Mouse (Mus musculus) layer of hippocampus, adult 9-10 months (tissue): ENCODE results near the gene Parp6.

ENCODE experiments used
- DNase-seq: peaks from one replicate; pipeline ENCODE4 v3.0.0; 2022; ENCODE audit warnings: low spot score

Gene Parp6

DNA sequence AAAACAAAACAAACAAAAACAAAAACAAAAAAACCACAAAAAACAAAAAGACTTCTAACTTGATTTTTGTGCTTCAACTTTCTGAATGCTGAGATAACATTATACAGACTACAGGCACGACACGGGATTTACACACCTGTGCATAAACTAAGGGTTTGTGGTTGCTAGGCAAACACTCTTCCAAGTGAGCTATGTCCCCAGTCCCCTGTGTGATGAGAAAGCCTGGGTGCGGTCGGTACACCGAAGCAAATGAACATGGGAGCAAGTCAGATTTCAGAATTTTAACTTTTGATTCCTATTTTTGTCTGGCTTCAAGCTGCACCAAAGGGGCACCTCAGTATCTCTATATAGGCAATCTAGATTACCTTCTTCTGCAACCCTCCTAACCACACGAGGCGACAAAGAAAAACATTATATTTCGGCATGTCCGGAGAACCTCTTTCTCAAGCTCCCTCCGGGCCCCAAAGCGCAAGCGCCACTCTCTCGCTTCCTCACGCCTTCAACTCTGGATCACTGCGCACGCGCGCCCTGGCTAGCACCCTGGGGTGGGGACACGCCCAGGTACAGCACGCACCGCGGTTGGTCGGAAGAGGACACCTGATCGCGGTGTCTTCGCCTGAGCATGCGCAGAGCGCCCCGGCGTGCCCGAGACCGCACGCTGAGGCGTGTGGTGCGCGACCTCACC is at the start of gene Parp6:
Gene Parp6, plus strand, starts transcription at position 663 of the 685 bp plus-strand sequence.
- peak; percentile 96 for DNase-seq

DNA sequence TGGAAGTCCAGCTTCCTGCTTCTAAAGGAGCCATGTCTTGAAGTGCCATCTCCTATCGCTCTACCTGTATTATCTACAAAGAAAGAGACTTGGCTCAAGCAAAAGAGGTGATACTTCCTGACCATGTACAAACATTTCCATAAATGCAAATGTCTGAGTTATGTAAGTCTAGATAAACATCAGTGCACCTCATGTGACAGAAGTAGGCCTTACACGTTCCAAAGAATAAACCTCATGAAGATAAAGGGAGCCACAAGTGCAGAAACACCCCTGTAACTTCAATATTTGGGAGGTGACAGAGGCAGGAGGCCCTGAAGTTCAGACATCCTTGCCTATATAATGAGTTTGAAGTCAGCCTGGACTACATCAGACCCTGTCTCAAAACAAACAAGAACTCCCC is 45.2 kb upstream of the Parp6 start:
- DNase-seq, result no peak

DNA sequence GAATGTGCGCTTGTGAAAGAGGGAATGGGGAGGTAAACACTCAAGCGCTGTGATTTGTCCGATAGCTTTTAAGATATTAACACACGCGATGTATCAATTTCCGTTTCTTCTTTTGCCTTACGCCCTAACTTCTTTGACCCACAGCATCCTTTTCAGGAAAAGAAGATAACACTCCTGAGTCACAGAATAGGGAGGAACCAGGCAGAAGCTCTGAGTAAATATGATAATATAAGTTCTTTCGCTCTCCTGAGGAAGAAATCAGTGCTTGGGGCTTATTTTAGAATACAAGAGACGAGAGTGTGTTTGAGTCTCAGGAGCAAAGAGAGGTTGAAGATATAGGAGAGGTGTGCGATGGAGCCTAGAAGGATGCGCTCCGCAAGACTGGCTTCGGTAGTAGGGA is 39.7 kb upstream of the Parp6 start:
- no peak for DNase-seq

DNA sequence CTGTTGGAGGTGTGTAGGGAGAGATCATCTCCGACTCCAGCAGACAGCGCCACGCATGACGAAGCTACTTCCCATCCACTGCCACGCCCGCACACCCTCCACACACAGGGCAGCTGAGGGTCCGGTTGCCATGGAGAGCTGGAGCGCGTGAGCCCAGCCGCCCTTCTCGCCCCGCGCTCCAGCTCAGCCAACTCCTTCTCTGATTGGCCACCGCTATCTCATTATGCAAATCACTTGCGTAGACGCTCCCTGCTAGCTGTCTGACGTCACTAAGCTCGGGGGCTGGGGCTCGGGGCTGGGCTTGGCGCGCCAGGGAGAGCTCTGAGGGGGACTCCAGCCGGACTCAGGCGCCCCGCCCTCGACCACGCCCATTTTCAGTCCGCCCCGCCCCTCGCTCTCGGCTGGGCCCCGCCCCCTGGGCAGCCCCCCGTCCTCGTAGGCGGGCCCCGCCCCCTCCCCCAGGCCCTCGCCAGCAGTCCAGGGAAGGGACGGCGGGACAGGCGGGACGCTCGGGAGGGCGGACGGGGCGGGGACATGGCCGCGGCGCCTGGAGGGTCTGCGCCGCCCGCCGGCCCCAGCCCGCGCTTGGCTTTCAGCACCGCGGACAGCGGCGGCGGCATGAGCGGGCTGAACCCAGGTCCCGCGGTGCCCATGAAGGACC is 39.1 kb upstream of the Parp6 start, which contains the start of gene Celf6:
Gene Celf6, plus strand, starts transcription at position 74 of the 661 bp plus-strand sequence.
- no peak for DNase-seq

DNA sequence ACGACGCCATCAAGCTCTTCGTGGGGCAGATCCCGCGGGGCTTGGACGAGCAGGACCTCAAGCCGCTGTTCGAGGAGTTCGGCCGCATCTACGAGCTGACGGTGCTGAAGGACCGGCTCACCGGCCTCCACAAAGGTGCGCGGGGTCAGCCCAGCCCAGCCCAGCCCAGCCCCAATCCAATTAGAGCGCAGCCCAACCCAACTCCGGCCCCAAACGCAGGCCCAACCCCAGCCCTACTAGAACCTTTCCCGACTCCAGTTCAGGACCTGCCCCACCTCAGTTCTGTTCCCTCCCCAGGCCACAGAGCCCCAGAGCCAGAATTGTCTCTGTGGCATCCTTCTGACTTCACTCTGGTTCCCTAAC is 38.6 kb upstream of the Parp6 start:
- no peak for DNase-seq

DNA sequence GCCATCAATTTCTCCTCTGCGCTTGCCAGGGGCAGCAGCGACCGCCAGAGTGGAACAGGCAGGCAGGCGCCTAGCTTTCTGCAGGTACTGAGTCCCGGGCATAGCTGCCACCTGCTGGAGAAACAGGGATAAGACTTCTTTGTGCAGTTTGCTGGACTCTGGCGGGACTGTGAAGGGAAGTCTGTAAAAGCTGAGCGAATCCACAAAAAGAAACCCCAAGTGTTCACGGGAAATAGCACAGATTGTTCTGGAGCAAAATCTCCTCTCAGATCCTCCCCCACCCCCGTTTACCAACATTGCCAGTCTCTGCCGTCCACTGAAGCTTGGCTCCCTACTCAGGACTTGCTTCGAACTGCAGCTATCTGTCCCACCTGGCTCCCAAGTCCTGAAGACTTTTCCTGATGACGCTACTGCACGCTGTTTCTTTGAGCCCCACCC is 32.2 kb upstream of the Parp6 start:
- no peak for DNase-seq

DNA sequence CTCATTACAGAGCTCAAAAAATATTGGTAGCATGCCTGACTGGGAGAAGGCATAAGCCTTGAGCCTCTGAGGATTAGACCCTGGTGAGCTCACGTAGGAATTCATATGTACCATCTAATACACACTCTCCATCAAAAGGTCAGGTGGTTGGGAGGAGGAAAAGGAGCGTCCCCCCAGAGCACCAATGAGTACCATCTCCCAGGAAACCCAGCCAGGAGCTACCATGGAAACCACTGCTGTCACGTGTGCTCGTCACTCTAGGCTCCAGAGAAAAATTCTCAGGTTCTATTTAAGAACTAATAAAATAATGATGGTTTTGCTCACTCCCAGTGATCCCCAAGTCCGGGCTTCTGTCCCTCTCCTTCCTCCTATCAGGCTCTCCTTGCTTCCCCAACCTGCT is 28.8 kb upstream of the Parp6 start:
- DNase-seq, result no peak

DNA sequence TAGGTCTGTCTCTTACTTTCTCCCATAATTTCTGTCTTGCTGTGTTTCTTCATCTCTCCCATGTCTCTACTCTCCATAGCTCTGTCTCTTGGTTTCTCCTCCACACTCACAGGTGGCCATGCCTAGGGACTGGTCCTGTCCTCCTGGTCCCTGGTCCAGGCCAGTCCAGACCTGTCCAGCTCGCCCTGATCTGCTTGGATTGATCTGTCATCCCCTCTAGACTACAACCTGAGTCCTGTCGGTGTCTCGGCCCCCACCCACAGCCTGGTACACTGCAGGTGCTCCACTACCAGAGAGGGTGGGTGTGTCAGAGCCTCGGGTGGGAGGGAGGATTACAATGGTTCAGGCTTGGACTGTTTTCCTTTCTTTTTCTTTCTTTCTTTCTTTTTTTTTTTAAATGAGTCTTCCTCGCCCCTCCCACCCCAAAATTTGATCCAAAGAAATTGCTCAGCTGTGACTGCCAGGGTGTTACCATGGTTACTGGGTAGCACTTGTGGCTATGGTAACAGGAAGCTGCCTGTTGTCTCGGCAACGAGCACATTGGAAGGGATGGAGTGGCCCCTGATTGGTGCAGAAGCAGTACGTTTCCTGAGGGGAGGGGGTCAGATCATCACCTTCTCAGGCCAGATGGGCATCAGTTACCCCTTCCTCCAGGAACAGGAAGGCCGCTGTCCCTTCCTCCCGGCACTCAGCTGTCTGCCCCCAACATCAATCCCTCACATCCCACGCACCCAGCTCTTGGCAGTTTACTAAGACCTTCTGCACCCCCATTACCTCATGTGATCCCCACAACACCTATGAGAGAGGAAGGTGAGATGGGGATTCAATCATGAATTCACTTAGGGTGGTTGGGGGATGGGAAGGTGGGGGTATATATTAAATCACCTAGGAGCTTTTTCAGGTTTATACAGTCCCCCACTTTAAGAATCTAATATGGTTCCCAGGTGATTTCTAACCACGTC is 28.1 kb upstream of the Parp6 start:
- DNase-seq, result no peak

DNA sequence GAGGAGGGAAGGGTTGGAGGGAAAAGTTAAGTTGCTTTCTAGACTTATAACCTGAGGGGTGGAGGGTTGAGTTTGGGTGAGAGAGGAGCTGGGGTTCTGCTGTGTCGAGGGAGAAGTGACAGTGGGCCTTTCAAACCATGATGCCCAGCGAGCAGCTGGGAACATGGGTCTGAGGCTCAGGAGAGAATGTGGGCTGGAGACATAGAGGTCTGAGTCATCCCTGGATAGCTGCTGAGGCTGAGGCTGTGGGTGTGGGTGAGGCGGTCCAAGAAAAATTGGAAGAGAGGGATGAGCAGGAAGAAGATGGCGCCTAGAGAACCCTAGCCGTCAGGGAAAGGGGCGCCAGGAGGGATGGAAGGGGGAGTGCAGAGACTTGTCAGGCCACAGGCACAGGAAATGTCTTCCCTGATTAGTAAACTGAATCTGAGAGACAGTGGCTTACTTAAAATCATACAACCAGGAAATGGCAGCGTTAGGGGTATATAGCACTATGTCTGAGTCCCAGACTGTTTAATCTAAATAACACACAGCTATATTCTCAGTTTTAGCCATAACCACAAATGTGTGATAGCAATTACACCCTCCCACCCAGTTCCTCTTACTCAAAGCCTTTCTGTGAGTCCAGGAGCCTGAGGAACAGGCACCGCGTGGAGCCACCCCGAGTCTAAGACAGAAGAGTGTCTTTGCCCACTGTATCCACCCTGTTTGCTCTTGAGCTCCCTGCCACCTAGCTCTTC is 27.2 kb upstream of the Parp6 start:
- no peak for DNase-seq

DNA sequence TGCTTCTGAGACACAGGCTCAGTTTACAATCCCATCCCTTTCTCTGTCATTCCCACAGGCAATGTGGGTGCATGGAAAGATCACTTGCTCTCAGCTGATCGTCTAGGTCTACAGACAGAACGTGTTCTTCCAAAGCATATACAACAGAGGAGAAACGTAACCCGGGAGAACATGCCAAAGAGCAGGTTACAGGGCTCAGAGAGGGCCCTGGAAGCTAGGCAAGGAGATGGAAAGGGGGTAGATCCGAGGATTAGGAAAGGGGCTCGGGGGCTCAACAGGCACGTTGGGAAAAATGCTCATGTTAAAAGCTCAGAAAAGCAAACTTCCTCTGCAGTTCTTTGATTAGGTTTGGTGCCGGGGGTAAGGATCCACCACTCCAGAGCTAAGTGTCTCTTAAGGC is 15.4 kb upstream of the Parp6 start:
- no peak for DNase-seq

DNA sequence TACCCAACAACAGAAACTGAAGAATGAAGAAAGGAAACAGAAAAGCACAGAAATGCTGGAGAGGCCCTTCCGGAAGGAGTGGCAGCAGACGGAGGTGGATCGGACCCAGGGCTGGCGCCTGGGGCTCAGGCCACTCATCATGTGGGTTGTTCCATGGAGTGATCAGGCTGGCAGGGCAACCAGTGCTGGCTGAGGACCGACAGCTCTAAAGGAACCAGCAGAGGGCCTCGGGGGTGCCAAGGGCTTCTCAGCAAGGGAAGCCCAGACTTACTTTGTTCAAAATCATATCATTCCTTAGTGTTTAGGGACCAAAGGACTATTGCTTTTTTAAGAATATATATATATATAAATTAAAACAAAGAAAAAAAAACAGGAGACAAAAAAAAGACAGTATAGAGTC is 11.1 kb upstream of the Parp6 start:
- DNase-seq, result no peak

DNA sequence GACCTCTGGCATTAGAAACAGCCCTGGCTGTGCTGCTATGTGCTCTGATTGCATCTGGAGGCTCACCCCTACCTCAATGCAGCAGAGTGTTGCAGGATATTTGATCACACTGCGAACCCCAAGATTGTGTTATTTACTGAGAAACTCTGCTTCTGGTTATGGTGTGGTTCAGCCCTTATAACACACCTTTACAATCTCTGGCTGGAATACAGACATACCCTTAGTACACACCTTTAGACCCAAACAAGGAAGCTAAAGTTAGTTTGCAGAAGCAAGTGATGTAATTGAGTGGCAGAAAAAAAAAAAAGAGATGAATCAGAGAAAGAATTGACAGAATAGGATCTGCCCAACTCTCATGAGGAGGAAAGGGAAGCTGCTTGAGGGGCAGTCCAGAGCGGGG is 6.1 kb upstream of the Parp6 start:
- no peak for DNase-seq

DNA sequence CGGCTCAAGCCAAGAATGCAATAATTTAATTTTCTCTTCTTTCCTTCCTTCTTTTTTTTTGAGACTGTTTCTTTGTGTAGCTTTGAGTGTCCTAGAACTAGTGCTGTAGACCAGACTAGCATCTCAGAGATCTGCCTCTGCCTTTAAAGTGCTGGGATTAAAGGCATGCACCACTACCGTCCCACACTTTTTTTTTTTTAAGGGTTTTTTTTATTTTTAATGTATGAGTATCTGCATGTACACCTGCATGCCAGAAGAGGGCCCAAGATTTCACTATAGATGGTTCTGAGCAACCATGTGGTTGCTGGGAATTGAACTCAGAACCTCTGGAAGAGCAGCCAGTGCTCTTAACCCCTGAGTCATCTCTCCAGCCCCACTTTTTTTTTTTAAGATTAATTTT is 1.3 kb upstream of the Parp6 start:
- no peak for DNase-seq

DNA sequence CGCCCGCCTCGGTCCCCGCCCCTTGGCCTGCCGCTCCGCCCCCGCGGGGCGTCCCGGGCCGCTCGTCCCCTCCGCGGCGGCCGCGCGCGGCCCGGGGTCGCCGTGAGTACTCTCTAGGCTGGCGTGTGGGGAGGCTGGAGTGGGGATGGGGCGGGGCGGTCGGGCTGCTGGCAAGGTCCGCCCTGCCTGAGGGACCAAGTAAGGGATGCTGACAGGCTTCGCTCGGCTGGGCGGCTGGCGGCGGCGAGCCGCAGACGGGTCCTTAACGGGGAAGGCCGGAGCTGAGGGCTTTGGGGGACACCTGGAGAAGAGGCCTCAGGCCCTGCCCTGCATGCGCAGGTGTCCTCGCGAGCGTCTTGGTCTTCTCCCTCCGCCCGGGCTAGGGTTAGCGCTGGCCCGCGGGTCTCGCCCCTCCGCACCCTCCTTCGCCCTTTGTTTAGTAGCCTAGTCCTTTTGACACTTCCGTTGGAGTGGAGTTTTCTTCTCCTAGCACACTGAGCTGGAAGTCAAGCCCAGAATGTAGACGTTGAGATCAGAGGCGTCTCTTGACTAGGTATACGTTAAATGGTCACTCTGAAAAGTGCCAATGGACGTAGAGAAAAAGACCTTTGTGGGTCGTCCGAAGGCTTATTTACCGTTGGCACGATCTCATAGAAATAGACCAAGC is 356 bp downstream of the Parp6 start:
- DNase-seq, result peak; percentile 5

DNA sequence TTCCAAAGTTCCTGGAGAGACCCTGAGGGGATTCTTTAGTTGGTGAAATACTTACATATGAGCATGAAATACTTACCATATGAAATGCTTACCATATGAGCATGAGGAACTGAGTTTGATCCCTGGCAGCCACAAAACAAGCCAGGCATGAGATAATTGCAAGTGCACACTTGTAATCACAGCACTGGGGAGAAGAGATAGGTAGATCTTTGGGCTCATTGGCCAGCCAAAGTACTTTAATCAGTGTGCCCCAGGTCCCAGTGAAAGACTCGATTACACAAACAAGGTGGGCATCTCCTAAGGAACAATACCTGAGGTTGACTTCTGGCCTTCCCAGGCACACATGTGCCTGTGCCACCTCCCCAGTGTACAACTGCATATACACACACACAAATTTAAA is 21.3 kb downstream of the Parp6 start:
- DNase-seq, result no peak

DNA sequence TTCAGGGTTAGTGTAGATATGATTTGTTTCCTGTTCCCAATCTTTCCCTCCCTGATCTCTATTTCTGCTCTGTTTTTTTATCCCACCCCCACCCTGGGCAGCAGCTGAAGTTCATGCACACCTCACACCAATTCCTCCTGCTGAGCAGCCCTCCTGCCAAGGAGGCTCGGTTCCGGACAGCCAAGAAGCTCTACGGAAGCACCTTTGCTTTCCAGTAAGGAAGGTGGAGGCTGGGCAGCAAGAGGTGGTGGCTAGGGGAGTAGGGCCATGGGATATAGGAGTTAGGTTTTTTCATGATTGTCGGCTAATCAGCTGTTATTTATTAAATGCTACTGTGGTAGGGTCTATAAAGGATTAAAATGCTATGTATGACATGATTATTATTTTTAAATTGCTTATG is 22.9 kb downstream of the Parp6 start:
- no peak for DNase-seq

DNA sequence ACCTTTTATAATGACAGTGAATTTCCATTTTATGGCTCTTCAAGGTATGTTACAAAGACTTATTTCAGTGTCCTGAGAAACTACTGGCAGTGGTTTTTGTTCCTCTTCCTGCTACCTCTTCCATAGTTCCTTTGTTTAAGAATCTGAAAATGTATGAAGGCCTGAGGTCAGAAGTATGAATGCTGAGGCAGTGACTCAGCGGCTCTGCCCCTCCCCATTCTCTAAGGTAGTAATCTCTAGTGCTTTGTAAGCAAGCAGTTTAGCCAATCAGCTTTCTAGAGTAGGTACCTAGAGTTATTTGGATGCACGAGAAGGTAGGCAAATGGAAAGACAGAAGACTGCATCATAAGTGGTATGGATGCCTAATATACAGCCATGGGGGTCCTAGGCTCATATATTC is 24.2 kb downstream of the Parp6 start:
- no peak for DNase-seq

DNA sequence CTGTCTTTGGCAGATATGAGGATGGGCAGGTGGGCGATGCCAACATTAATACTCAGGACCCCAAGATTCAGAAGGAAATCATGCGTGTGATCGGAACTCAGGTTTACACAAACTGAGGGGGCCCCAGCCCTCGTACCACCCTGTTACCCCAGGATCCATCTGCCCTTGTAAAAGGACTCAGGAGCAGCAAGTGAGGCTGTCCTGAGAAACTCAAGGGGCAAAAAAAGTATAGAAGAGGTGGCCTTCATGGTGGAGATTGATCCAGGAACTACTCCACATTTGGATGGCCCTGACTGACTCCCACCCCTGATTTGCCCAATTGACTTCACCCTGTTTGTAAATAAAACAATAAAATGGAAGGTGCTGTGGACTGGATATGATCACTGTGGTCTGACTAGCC is 32.8 kb downstream of the Parp6 start:
- DNase-seq, result no peak

DNA sequence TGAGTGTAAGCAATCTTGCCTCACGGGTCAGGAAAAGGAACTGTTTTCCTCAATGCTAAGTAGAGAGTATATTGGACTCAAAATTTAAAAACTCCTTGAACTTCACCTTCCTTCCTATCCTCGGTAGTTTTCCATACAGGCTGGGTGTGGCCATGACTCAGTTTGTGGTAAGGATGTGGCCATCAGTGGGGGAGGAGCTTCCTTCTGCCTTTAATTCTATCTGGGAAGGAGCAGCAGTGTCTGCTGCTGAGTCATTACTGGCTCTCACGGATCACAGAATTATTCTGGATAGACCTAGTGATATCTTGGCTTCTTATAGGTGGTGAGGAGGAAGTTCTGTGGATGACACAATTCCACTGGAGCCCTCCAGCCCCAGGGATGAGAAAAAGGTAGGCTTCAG is 36.3 kb downstream of the Parp6 start:
- DNase-seq, result no peak

DNA sequence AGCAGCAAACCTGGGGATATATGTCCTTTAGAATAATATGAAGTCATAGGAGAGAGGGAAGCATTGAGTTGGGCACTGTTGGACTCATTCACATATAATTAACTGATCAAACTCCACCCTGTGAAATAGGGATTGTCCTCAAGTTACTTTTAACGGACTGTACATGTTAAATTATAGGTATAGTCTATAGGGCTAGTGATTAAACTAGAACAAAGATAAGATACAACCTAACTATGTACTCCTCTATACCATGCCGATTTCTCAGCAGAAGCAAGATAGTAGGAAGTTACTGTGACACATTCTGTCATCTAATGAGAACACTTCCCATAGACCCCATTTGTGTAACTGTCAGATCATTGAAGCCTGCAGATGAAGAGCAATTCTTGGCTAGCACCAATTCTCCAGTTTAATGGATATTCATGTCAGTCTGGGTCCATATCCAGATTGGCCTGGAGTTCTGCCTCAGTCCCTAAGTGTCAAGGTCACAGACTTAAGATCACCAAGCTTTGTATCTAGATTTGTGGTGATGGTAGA is 37.4 kb downstream of the Parp6 start:
- no peak for DNase-seq

DNA sequence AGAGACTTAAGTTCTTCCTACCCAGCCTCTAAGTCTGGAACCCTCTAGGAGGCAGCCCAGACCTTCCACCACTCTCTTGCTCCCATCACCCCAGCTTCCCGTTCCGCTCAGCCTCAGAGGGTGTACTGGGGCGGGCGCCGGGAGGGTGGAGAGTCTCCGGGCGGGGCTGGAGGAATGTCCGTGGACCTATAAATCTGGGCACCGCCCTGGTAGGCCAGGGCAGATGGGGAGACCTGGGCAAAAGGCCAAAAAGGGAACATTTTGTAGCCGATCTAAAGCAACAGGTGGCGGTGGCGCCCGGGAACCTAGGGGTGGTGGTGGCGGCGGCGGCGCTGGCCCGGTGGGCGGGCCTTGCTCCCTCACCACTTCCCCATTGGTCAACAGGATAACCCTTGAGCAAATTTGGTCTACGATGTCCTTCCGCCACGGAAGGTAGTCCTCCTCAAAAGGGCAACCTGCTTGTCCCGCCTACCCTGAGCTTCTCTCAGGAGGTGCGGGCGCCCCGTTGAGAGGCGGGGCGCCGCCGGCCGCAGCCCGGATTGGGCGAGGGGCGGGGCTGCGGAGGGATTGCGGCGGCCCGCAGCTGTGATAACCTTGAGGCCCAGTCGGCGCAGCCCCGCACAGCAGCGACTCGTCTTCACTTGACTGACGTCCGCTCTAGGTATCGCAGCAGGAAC is 39.0 kb downstream of the Parp6 start, which contains the start of gene Pkm:
Gene Pkm, plus strand, starts transcription at position 411 of the 677 bp plus-strand sequence.
- peak; percentile 96 for DNase-seq
